Mouse (Mus musculus) embryonic facial prominence, embryonic 14.5 days (tissue): Measurements from ENCODE around the gene Ddx55. TPM values are rescaled to one million over a fixed set of nuclear protein-coding genes. Genes with fewer than 3 reads are reported as not detected.
A peak's percentile ranks its signal among the peaks of the same experiment; 100 is the strongest.

Experiments used
- ATAC-seq: fragments of 200-750 bp; cut with Nextera tagmentation; 2 replicates; pipeline ENCODE4 v1.8.0; 2017; ENCODE audit warnings: low read depth, moderate number of reproducible peaks, moderate TSS enrichment
- DNase-seq: peaks from one replicate; pipeline ENCODE4 v3.0.0-alpha.2; 2015; ENCODE audit warnings: low spot score
- H3K27ac ChIP-seq: fragments of 300-500 bp; sonication (generic); replicated peaks from 2 replicates; pipeline ENCODE4 v1.5.1; 2014; ENCODE audit warnings: low read depth, mild to moderate bottlenecking, low read length, moderate library complexity
- H3K27me3 ChIP-seq: fragments of 300-500 bp; sonication (generic); replicated peaks from 2 replicates; pipeline ENCODE4 v1.6.1; 2014; ENCODE audit warnings: low read length; ENCODE audit not compliant: control insufficient read depth, insufficient read depth
- H3K36me3 ChIP-seq: fragments of 300-500 bp; sonication (generic); 2 replicates; pipeline ENCODE4 v1.6.1; 2014; ENCODE audit warnings: low read length, mixed read lengths; ENCODE audit not compliant: control insufficient read depth, insufficient read depth
- H3K4me1 ChIP-seq: fragments of 300-500 bp; sonication (generic); 2 replicates; pipeline ENCODE4 v1.6.1; 2014; ENCODE audit warnings: antibody characterized with exemption, low read length; ENCODE audit not compliant: control insufficient read depth, insufficient read depth
- H3K4me2 ChIP-seq: fragments of 300-500 bp; sonication (generic); 2 replicates; pipeline ENCODE4 v1.6.1; 2014; ENCODE audit warnings: low read depth, mild to moderate bottlenecking, low read length, moderate library complexity, mixed read lengths
- H3K4me3 ChIP-seq: fragments of 300-500 bp; sonication (generic); 2 replicates; pipeline ENCODE4 v1.5.1; 2014; ENCODE audit warnings: low read depth, mild to moderate bottlenecking, low read length
- H3K9ac ChIP-seq: fragments of 300-500 bp; sonication (generic); 2 replicates; pipeline ENCODE4 v1.6.1; 2014; ENCODE audit warnings: low read depth, mild to moderate bottlenecking, low read length, moderate library complexity, mixed read lengths
- H3K9me3 ChIP-seq: fragments of 300-500 bp; sonication (generic); 2 replicates; pipeline ENCODE4 v1.6.1; 2016; ENCODE audit warnings: low read length; ENCODE audit not compliant: control insufficient read depth
- WGBS: fragments of 180-500 bp; shearing (Covaris S2); extraction: QIAGEN DNeasy Blood & Tissue Kit; methylation state at CpG from one replicate; pipeline ENCODE4 v1.1.7; 2014; 5-methylcytosine and 5-hydroxymethylcytosine counted together
- polyA plus RNA-seq: library from polyadenylated mRNA; unstranded; fragments of >200 nt; fragmentation: Nextera tagmentation; extraction: Ambion mirVana; gene quantifications from 2 replicates; pipeline ENCODE4 v1.2.1, GENCODE M21; 2014

The Ddx55 gene
- polyA plus RNA-seq, result 8.5 and 10.6 TPM in 2 replicates

DNA sequence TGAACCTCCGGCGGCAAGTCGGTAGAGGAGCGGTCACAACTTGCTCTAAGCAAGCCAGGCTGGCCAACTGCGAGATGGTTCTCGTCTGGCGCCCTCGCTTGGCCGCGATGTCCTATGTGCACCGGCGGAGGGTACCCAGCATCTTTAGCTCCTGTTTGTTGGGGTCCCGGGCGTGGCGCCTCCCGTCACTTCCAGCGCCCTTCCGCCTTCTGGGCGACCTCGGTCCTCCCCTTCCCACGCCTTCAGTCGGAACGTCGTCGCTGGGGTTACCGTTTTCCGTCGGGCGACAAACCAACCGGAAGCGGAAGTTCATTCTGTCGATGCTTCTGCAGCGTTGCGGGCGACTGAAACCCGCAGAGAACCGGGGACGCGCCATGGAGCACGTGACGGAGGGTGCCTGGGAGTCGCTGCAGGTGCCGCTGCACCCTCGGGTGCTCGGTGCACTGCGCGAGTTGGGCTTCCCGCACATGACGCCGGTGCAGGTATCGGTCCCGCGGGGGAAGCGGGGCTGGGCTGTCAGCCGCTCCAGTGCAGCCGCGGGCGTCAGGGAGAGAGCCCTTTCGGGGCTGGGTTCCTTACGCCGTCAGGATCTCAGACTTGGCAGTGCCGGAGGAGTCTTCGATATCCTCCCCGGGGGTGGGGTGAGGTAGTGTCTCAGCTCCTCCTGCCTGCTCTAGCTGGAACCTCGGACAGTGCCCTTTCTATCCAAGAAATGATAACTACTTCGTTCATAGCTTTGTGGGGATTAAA is at the start of gene Ddx55:
Gene Ddx55 (plus strand): TSS at position 307 of the 750 bp plus-strand sequence.
- Histone ChIP-seq H3K36me3 (peaks cover 41% of the 10 kb centered on the region), H3K27ac (peak within 1 kb of the TSS; percentile 83), H3K4me2 (peak within 1 kb of the TSS; percentile 85), H3K4me3 (peak within 1 kb of the TSS; percentile 75), H3K27me3 (no peaks in the 10 kb centered on the region), H3K9ac (peak within 1 kb of the TSS; percentile 75), H3K4me1 (peaks cover 8% of the 10 kb centered on the region; the same call in 1 of the 2 replicates), H3K9me3 (no peaks in the 10 kb centered on the region)
- DNase-seq, result peak; percentile 95
- peak; percentile 91 for ATAC-seq
- 1% methylated on average over 61 of the region's 66 CpGs for WGBS

DNA sequence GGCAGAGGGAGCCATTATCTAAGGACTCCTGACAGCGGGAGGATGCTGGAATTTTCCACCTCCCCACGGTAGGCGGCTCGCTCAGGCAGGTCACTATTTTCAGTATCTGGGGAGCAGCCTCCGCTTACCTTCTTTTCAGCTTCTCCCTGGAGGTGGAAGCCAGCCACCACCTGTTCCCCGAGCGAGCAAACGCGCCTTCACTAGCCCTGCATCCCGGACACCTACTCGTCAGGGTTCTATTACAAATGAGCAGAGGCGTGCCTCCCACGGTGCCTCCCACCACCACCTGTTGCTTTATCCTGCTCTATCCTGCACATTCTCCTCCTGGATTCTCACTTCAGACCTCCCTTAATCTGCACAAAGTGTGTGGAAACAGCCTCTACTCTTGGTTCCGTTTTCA is 48.9 kb upstream of the Ddx55 start:
- Histone ChIP-seq H3K4me3 (no peak overlapping the region), H3K27me3 (no peaks in the 10 kb centered on the region), H3K36me3 (peaks cover 51% of the 10 kb centered on the region), H3K9me3 (no peaks in the 10 kb centered on the region), H3K4me1 (no peaks in the 10 kb centered on the region), H3K27ac (no peak overlapping the region), H3K9ac (no peak overlapping the region), H3K4me2 (no peak overlapping the region)
- DNase-seq, result no peak
- no peak for ATAC-seq
- 54% methylated on average over 14 of the region's 14 CpGs for WGBS

DNA sequence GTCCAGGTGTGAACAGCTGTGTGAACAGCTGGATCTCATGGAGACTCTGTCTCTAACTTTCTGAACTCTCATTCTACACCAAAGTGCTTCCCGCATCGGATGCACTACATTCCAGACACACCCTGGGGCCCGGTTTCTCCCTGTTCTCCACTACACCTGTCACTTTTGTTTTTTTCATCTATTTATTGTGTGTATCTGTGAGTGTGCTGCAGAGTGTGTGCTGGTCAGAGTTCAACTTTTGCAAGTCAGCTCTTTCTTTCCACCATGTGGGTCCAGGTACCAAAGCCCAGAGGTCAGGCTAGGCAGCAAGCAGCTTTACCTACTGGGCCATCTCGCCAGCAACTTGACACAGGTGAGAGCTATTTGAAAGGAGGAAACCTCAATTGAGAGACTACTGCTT is 47.4 kb upstream of the Ddx55 start:
- DNase-seq (no peak), ATAC-seq (no peak)
- Histone ChIP-seq H3K27me3 (no peaks in the 10 kb centered on the region), H3K4me3 (no peak overlapping the region), H3K27ac (no peak overlapping the region), H3K9ac (no peak overlapping the region), H3K4me1 (no peaks in the 10 kb centered on the region), H3K9me3 (no peaks in the 10 kb centered on the region), H3K4me2 (no peak overlapping the region), H3K36me3 (peaks cover 43% of the 10 kb centered on the region)
- WGBS, result 86% methylated on average over 4 of the region's 4 CpGs

DNA sequence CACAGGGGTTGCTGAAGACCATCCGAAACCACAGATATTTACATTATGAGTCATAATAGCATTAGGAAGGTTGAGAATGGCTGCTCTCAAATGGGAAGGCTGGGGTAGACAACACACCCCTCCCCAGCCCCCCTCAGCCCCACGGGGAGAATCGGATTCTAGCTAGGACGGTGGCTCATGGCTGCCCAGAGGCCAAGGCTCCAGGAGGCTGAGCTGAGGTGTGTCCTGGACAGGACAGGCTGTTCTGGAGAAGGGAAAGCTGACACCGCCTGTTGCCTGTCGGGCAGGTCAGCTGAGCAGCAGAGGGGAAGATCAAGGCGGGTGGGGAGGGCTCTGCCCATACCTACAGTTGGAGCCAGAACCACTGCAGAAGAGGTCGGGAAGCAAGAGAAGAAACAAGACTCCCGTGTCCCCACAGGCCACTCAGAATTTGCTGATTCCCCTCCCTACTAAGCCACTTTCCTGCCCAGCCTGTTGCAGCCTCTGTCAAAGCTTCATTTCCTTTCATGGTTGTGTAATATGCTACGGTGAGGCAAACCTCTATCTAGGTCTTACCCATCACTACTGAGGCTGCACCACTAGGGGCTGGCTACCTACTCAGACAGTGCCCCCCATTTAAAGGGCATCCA is 45.8 kb upstream of the Ddx55 start:
- ATAC-seq, result peak; percentile 56
- WGBS, result 38% methylated on average over 10 of the region's 10 CpGs
- peaks cover 39% of the 10 kb centered on the region for H3K36me3 ChIP-seq

DNA sequence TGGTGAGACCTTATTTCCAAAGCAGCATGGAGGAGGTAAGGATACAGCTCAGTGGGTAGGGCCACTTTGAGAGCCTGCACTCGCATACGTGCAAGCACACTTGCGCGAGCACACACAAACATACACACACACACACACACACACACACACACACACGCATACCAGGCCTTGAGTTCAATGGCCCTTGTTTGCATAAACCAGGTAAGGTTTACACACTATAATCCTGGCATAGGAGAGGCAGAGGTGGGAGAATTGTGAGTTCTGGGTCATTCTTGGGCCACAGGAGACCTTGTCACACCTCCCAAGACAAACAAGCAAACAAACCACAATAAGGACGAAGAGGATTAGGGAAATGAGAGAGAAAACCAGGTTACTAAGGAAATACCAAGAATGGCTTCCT is 43.5 kb upstream of the Ddx55 start:
- H3K9ac ChIP-seq, result no peak overlapping the region
- no peak overlapping the region for H3K27ac ChIP-seq
- DNase-seq (no peak), ATAC-seq (no peak)
- H3K4me2 ChIP-seq, result no peak overlapping the region
- no peak overlapping the region for H3K4me3 ChIP-seq
- no peaks in the 10 kb centered on the region for H3K27me3 ChIP-seq
- WGBS, result 97% methylated on average over 6 of the region's 6 CpGs
- H3K36me3 ChIP-seq, result peaks cover 44% of the 10 kb centered on the region
- H3K4me1 ChIP-seq, result no peaks in the 10 kb centered on the region
- H3K9me3 ChIP-seq, result no peaks in the 10 kb centered on the region

More for the DNA sequence above, 45.8 kb upstream of the Ddx55 start:
- Histone ChIP-seq H3K9me3 (no peaks in the 10 kb centered on the region), H3K27me3 (no peaks in the 10 kb centered on the region), H3K4me1 (no peaks in the 10 kb centered on the region), H3K4me3 (no peak overlapping the region), H3K27ac (0 out of 2 replicates have a peak overlapping the region, but pooled peaks have one; percentile 10), H3K4me2 (no peak overlapping the region), H3K9ac (peak overlapping the region; percentile 45; the same call in 1 of the 2 replicates)
- DNase-seq, result peak; percentile 41

DNA sequence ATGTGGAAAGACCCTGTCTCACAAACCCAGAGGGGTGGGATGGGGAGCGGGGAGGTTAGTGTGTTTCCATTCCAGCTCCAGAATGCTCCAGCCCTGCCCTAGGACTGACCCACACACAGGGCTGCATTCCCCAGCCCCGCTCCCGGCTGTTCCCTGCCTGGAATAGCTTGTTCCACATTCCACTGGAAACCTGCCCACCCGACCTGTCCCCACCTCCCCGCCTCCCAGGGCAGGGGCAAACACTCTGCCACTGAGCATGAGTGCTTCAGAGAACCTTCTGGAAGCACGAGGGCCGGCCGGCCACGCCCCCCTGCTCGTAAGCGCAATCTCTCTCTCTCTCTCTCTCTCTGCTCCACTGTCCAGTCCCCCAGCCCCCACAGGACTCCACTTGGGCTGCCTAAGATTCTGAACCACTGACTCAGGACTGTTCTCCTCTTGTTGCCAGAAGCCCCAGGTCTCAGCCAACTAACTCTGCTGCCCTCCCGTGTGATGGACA is 42.9 kb upstream of the Ddx55 start:
- no peak overlapping the region for H3K27ac ChIP-seq
- WGBS, result 60% methylated on average over 12 of the region's 12 CpGs

DNA sequence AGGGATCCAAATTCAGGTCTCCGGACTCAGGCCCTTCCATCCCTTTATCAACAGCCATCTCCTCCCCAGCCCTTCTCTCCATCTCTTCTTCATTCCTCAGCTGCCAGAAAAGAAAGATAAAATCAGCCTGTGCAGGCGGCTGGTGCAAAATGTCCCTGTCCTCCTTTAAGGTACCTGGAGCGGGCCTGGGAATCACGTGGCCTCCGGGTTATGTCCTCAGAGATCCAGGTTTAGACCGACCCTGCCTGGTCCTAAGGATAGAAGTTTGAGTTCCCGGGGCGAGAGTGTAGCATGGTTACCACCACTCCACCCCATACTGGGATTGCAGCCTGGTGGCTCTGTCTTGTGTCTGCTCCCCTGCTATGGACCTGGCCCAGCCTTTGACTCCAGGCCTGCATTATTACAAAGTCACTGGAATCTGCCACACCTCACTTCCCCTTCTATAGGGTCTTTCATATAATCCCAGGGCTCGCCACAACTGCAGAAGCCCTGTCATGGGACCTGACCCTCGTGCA is 42.1 kb upstream of the Ddx55 start:
- Histone ChIP-seq H3K27ac (peak overlapping the region; percentile 10; the same call in 1 of the 2 replicates), H3K36me3 (peaks cover 48% of the 10 kb centered on the region), H3K9ac (no peak overlapping the region), H3K27me3 (no peaks in the 10 kb centered on the region), H3K9me3 (no peaks in the 10 kb centered on the region), H3K4me3 (no peak overlapping the region), H3K4me1 (no peaks in the 10 kb centered on the region), H3K4me2 (no peak overlapping the region)
- no peak for DNase-seq
- 83% methylated on average over 10 of the region's 10 CpGs for WGBS
- ATAC-seq, result no peak

More for the DNA sequence above, 42.9 kb upstream of the Ddx55 start:
- ATAC-seq (peak; percentile 73), DNase-seq (peak; percentile 31)
- Histone ChIP-seq H3K4me2 (no peak overlapping the region), H3K27me3 (no peaks in the 10 kb centered on the region), H3K9ac (no peak overlapping the region), H3K9me3 (no peaks in the 10 kb centered on the region), H3K36me3 (peaks cover 43% of the 10 kb centered on the region), H3K4me3 (no peak overlapping the region), H3K4me1 (no peaks in the 10 kb centered on the region)

DNA sequence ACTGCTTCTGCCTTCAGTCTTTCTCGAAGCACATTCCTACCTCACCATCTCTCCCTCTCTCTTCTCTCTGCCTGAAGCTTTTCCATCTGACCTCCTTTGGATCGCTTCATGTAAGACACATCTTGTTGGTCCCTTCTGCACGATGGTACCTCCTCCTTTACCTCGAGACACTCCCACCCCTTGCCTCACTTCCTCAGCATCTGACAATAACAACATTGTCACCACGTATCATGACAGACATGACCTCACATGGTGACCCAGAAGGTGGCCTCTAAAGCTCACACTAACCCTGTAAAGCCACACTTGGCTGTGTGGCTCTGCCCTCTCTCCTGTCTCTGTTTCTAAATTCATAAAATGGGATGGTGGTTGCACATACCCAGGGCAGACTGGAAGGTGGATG is 36.9 kb upstream of the Ddx55 start:
- no peaks in the 10 kb centered on the region for H3K9me3 ChIP-seq
- 75% methylated on average over 5 of the region's 5 CpGs for WGBS
- H3K4me2 ChIP-seq, result no peak overlapping the region
- no peak overlapping the region for H3K9ac ChIP-seq
- H3K36me3 ChIP-seq, result peaks cover 66% of the 10 kb centered on the region
- H3K4me1 ChIP-seq, result no peaks in the 10 kb centered on the region
- no peak overlapping the region for H3K27ac ChIP-seq
- H3K4me3 ChIP-seq, result no peak overlapping the region
- DNase-seq (no peak), ATAC-seq (no peak)
- no peaks in the 10 kb centered on the region for H3K27me3 ChIP-seq
